ENCODE assay signal across 12 mouse cellular contexts in the genomic region with DNA sequence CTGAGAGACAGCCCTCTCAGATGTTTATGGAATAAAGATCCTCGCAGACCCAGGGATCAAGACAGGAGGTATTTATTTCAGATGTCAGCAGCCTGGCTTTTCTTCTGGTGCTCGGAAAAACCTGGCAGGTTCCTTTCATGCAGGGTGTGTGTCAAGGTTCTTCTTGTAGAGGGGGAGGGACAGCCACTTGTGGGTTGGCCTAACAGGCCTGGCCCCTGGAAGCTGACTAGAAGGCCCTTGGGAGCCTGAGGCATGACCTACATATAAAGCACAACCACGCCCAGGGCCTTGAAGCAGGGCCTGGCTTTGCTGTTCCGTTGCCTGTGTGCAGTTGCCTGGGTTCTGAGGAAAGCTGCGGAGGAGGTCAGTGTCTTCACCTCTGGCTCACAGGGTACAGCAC. TPM values are rescaled to one million over a fixed set of nuclear protein-coding genes. Genes with fewer than 3 reads are reported as not detected.
A peak's percentile ranks its signal among the peaks of the same experiment; 100 is the strongest.
DNase-seq lines count a peak whose midpoint lies in the region; ATAC-seq and TF ChIP-seq lines count a peak whose summit lies in the region.
"Had no signal": no experiment of that assay in that cellular context is flagged by ENCODE, and none has a peak within 500 bp of the region (broad histone marks: within the 10 kb centered on the region; RNA-seq: fewer than 3 reads in every experiment).

No protein-coding gene starts in this region.

- H3K9me3 ChIP-seq in liver, postnatal 0 days (ENCODE audit: low read length), result no peaks in the 10 kb centered on the region
- no peaks in the 10 kb centered on the region for H3K9me3 ChIP-seq in neural tube, embryonic 15.5 days (replicated peaks)
- no peaks in the 10 kb centered on the region for H3K9me3 ChIP-seq in midbrain, embryonic 10.5 days (replicated peaks)
- no peaks in the 10 kb centered on the region for H3K9me3 ChIP-seq in midbrain, embryonic 13.5 days
- H3K9me3 ChIP-seq: forebrain, embryonic 10.5 days had no signal

- H3K4me2 ChIP-seq in liver, postnatal 0 days (ENCODE audit: low read depth, low read length), result no peak overlapping the region
- H3K4me2 ChIP-seq in neural tube, embryonic 15.5 days, result no peak overlapping the region
- H3K4me2 ChIP-seq in midbrain, embryonic 13.5 days (replicated peaks), result no peak overlapping the region

- H3K36me3 ChIP-seq in spleen, adult 2 months (ENCODE audit: control insufficient read depth, insufficient read depth, low read length), result no peaks in the 10 kb centered on the region
- no peaks in the 10 kb centered on the region for H3K36me3 ChIP-seq in liver, postnatal 0 days (replicated peaks; ENCODE audit: insufficient read depth, low read length)
- H3K36me3 ChIP-seq in neural tube, embryonic 15.5 days, result no peaks in the 10 kb centered on the region
- H3K36me3 ChIP-seq in midbrain, embryonic 10.5 days, result no peaks in the 10 kb centered on the region
- no peaks in the 10 kb centered on the region for H3K36me3 ChIP-seq in midbrain, embryonic 13.5 days
- H3K36me3 ChIP-seq: forebrain, embryonic 10.5 days had no signal

- peaks cover 17% of the 10 kb centered on the region; the same call in 1 of the 2 replicates for H3K4me1 ChIP-seq in spleen, adult 2 months (ENCODE audit: control insufficient read depth, insufficient read depth, insufficient read length)
- H3K4me1 ChIP-seq in liver, postnatal 0 days (ENCODE audit: insufficient read depth), result peaks cover 2% of the 10 kb centered on the region; the same call in 1 of the 2 replicates
- H3K4me1 ChIP-seq in neural tube, embryonic 15.5 days, result no peaks in the 10 kb centered on the region
- H3K4me1 ChIP-seq in midbrain, embryonic 10.5 days, result peaks cover 10% of the 10 kb centered on the region; the same call in 1 of the 2 replicates
- 0 out of 2 replicates have a peak, but pooled peaks cover 2% of the 10 kb centered on the region for H3K4me1 ChIP-seq in midbrain, embryonic 13.5 days (replicated peaks)

- H3K9ac ChIP-seq in liver, postnatal 0 days (replicated peaks), result no peak overlapping the region
- no peak overlapping the region for H3K9ac ChIP-seq in neural tube, embryonic 15.5 days (replicated peaks)
- no peak overlapping the region for H3K9ac ChIP-seq in midbrain, embryonic 13.5 days (replicated peaks)

- no peak for DNase-seq in spleen, adult 2 months (ENCODE audit: low read depth in 1 of 2, low spot score in 2 of 2)
- no peak for DNase-seq in spleen, postnatal 14 days (ENCODE audit: low spot score in 2 of 2)
- DNase-seq in gastrocnemius, adult 8-10 months (ENCODE audit: low spot score in 2 of 2), result peak; percentile 63 to 73
- no peak for DNase-seq in liver, postnatal 0 days
- DNase-seq in midbrain, embryonic 10.5 days (ENCODE audit: low spot score), result no peak
- DNase-seq in natural killer cell, adult 2 months (ENCODE audit: low spot score in 2 of 2), result no peak
- DNase-seq: spleen, adult 18-20 months had no signal

- no peaks in the 10 kb centered on the region for H3K27me3 ChIP-seq in spleen, adult 2 months (ENCODE audit: control insufficient read depth, insufficient read depth, low read length)
- no peaks in the 10 kb centered on the region for H3K27me3 ChIP-seq in liver, postnatal 0 days (ENCODE audit: insufficient read depth, low read length)
- H3K27me3 ChIP-seq in neural tube, embryonic 15.5 days (replicated peaks), result no peaks in the 10 kb centered on the region
- peaks cover 29% of the 10 kb centered on the region for H3K27me3 ChIP-seq in midbrain, embryonic 10.5 days (ENCODE audit: low read depth, poor library complexity, severe bottlenecking)
- no peaks in the 10 kb centered on the region for H3K27me3 ChIP-seq in midbrain, embryonic 13.5 days

- WGBS in spleen, adult 2 months, result 71% methylated on average over 5 of the region's 5 CpGs
- 64% methylated on average over 5 of the region's 5 CpGs for WGBS in liver, postnatal 0 days (ENCODE audit: insufficient replicate concordance)
- WGBS in neural tube, embryonic 15.5 days, result 75% methylated on average over 5 of the region's 5 CpGs
- WGBS in midbrain, embryonic 10.5 days, result 83% methylated on average over 5 of the region's 5 CpGs
- WGBS in midbrain, embryonic 13.5 days, result 72% methylated on average over 5 of the region's 5 CpGs

- no peak for TF ChIP-seq CTCF in spleen, adult 2 months (IDR thresholded peaks at IDR 0.05; ENCODE audit: extremely low read depth, insufficient read depth, insufficient read length, insufficient replicate concordance)
- no peak for TF ChIP-seq CTCF in liver, postnatal 0 days (IDR thresholded peaks at IDR 0.05; ENCODE audit: low read depth)

- TF ChIP-seq EP300 in liver, postnatal 0 days (IDR thresholded peaks at IDR 0.05; ENCODE audit: low read depth), result no peak

- 0 out of 2 replicates have a peak overlapping the region, but pooled peaks have one; percentile 24 for H3K27ac ChIP-seq in spleen, adult 2 months (ENCODE audit: insufficient read depth, low read length)
- H3K27ac ChIP-seq in liver, postnatal 0 days (ENCODE audit: low read depth), result peak overlapping the region; percentile 30; the same call in 1 of the 2 replicates
- H3K27ac ChIP-seq in neural tube, embryonic 15.5 days (replicated peaks), result no peak overlapping the region
- no peak overlapping the region for H3K27ac ChIP-seq in midbrain, embryonic 10.5 days (replicated peaks)
- no peak overlapping the region for H3K27ac ChIP-seq in midbrain, embryonic 13.5 days
- H3K27ac ChIP-seq: forebrain, embryonic 10.5 days had no signal

- H3K4me3 ChIP-seq in spleen, adult 2 months (ENCODE audit: extremely low read depth, insufficient read depth, insufficient read length), result no peak overlapping the region
- no peak overlapping the region for H3K4me3 ChIP-seq in liver, postnatal 0 days (ENCODE audit: low read depth, low read length)
- no peak overlapping the region for H3K4me3 ChIP-seq in neural tube, embryonic 15.5 days (replicated peaks)
- no peak overlapping the region for H3K4me3 ChIP-seq in midbrain, embryonic 10.5 days
- no peak overlapping the region for H3K4me3 ChIP-seq in midbrain, embryonic 13.5 days (replicated peaks)
- H3K4me3 ChIP-seq: forebrain, embryonic 10.5 days; left cerebral cortex, adult 2 months had no signal

- ATAC-seq in liver, postnatal 0 days, result no peak
- no peak for ATAC-seq in neural tube, embryonic 15.5 days (ENCODE audit: low FRiP score)
- ATAC-seq in midbrain, embryonic 13.5 days, result no peak

- no peak for TF ChIP-seq POLR2A in spleen, adult 2 months (IDR thresholded peaks at IDR 0.05; ENCODE audit: low read depth, low read length)

RNA-seq across cellular contexts. Expression of a gene that starts 16.7 kb away (rescaled TPM):
- 45.7 and 75.1 TPM in 2 replicates for polyA plus RNA-seq in spleen, adult 2 months (2012; rRNA removed)
- 10 to 100 TPM; 18.7 to 29.5 (median 25.8) TPM for total RNA-seq in gastrocnemius, adult 8-10 months (2022)
- polyA plus RNA-seq in liver, postnatal 0 days (2015; fragmentation: Nextera tagmentation; extraction: Ambion mirVana), result 81.1 and 83.9 TPM in 2 replicates
- polyA plus RNA-seq in neural tube, embryonic 15.5 days (2015; fragmentation: Nextera tagmentation; extraction: Ambion mirVana), result 108 and 143 TPM in 2 replicates
- 347 and 384 TPM in 2 replicates for polyA plus RNA-seq in midbrain, embryonic 10.5 days (2016; fragmentation: Nextera tagmentation; extraction: Ambion mirVana)
- polyA plus RNA-seq in midbrain, embryonic 13.5 days (2015; fragmentation: Nextera tagmentation; extraction: Ambion mirVana), result 161 and 180 TPM in 2 replicates

RNA-seq across cellular contexts. Expression of a gene that starts 17.1 kb away (rescaled TPM):
- polyA plus RNA-seq in spleen, adult 2 months (2012; rRNA removed), result 437 and 535 TPM in 2 replicates
- total RNA-seq in gastrocnemius, adult 8-10 months (2022), result 1,000 to 10,000 TPM; 1,398 to 1,509 (median 1,471) TPM
- polyA plus RNA-seq in liver, postnatal 0 days (2015; fragmentation: Nextera tagmentation; extraction: Ambion mirVana), result 1,191 and 1,240 TPM in 2 replicates
- polyA plus RNA-seq in neural tube, embryonic 15.5 days (2015; fragmentation: Nextera tagmentation; extraction: Ambion mirVana), result 1,232 and 1,334 TPM in 2 replicates
- 948 and 963 TPM in 2 replicates for polyA plus RNA-seq in midbrain, embryonic 10.5 days (2016; fragmentation: Nextera tagmentation; extraction: Ambion mirVana)
- 1,057 and 1,066 TPM in 2 replicates for polyA plus RNA-seq in midbrain, embryonic 13.5 days (2015; fragmentation: Nextera tagmentation; extraction: Ambion mirVana)

RNA-seq across cellular contexts. Expression of a gene that starts 17.2 kb away (rescaled TPM):
- polyA plus RNA-seq in spleen, adult 2 months (2012; rRNA removed), result 0.18 and 2.8 TPM in 2 replicates
- total RNA-seq in gastrocnemius, adult 8-10 months (2022), result not detected
- polyA plus RNA-seq in liver, postnatal 0 days (2015; fragmentation: Nextera tagmentation; extraction: Ambion mirVana), result 0.58 and 1.4 TPM in 2 replicates
- 3.3 and 5.2 TPM in 2 replicates for polyA plus RNA-seq in neural tube, embryonic 15.5 days (2015; fragmentation: Nextera tagmentation; extraction: Ambion mirVana)
- polyA plus RNA-seq in midbrain, embryonic 10.5 days (2016; fragmentation: Nextera tagmentation; extraction: Ambion mirVana), result 3.1 and 3.5 TPM in 2 replicates
- polyA plus RNA-seq in midbrain, embryonic 13.5 days (2015; fragmentation: Nextera tagmentation; extraction: Ambion mirVana), result 5.2 and 5.3 TPM in 2 replicates
- total RNA-seq: hematopoietic stem cell, adult 5-6 weeks had no signal

RNA-seq across cellular contexts. Expression of a gene that starts 37.7 kb away (rescaled TPM):
- 0.42 and 0.74 TPM in 2 replicates for polyA plus RNA-seq in spleen, adult 2 months (2012; rRNA removed)
- total RNA-seq in gastrocnemius, adult 8-10 months (2022), result 1 to 10 TPM in 2 of 4 experiments, under 1 TPM in 1, not detected in 1; 0.89 to 1.1 (median 1.1) TPM
- 4.8 and 5.0 TPM in 2 replicates for polyA plus RNA-seq in liver, postnatal 0 days (2015; fragmentation: Nextera tagmentation; extraction: Ambion mirVana)
- 12.8 and 13.5 TPM in 2 replicates for polyA plus RNA-seq in neural tube, embryonic 15.5 days (2015; fragmentation: Nextera tagmentation; extraction: Ambion mirVana)
- 3.9 TPM in 2 replicates for polyA plus RNA-seq in midbrain, embryonic 10.5 days (2016; fragmentation: Nextera tagmentation; extraction: Ambion mirVana)
- 6.0 and 8.3 TPM in 2 replicates for polyA plus RNA-seq in midbrain, embryonic 13.5 days (2015; fragmentation: Nextera tagmentation; extraction: Ambion mirVana)
- total RNA-seq: hematopoietic stem cell, adult 5-6 weeks had no signal

RNA-seq across cellular contexts. Expression of a gene that starts 51.1 kb away (rescaled TPM):
- polyA plus RNA-seq in spleen, adult 2 months (2012; rRNA removed), result 255 and 267 TPM in 2 replicates
- total RNA-seq in gastrocnemius, adult 8-10 months (2022), result 10 to 100 TPM in 2 of 4 experiments, 1 to 10 TPM in 2; 8.9 to 12.0 (median 10.7) TPM
- 28.3 and 31.8 TPM in 2 replicates for polyA plus RNA-seq in liver, postnatal 0 days (2015; fragmentation: Nextera tagmentation; extraction: Ambion mirVana)
- polyA plus RNA-seq in neural tube, embryonic 15.5 days (2015; fragmentation: Nextera tagmentation; extraction: Ambion mirVana), result 4.9 and 18.4 TPM in 2 replicates
- 6.9 and 7.6 TPM in 2 replicates for polyA plus RNA-seq in midbrain, embryonic 10.5 days (2016; fragmentation: Nextera tagmentation; extraction: Ambion mirVana)
- polyA plus RNA-seq in midbrain, embryonic 13.5 days (2015; fragmentation: Nextera tagmentation; extraction: Ambion mirVana), result 3.5 and 3.9 TPM in 2 replicates

Comparison
In these comparisons a context has a peak if more than half of its experiments do, and no peak if none do; other contexts are left out.
1. DNase-seq: peak in gastrocnemius, adult 8-10 months (2 of 2); none in spleen, adult 2 months (0 of 2), spleen, postnatal 14 days (0 of 2), liver, postnatal 0 days (single experiment), midbrain, embryonic 10.5 days (single experiment) and natural killer cell, adult 2 months (0 of 2).
2. H3K27ac ChIP-seq: peak in spleen, adult 2 months (single experiment) and liver, postnatal 0 days (single experiment); none in neural tube, embryonic 15.5 days (single experiment), midbrain, embryonic 10.5 days (single experiment) and midbrain, embryonic 13.5 days (single experiment).